Mouse (Mus musculus) kidney, adult 9 months (tissue): ENCODE measurements around the gene Aff1.
A peak's percentile ranks its signal among the peaks of the same experiment; 100 is the strongest.

Experiments used
- DNase-seq: peaks from one replicate; pipeline ENCODE4 v3.0.0; 2022

The Aff1 gene

GRCm38 (mm10) chr5:103752665-103753510 lies 60.7 kb downstream of the Aff1 start:
- DNase-seq = peak; percentile 66

GRCm38 (mm10) chr5:103753511-103754329 lies 61.5 kb downstream of the Aff1 start:
- peak; percentile 89 for DNase-seq

GRCm38 (mm10) chr5:103754330-103755134 lies 62.4 kb downstream of the Aff1 start:
- peak; percentile 74 for DNase-seq

- no peak for DNase-seq
These were observed 62.9 kb downstream of the Aff1 start for GRCm38 (mm10) chr5:103755135-103755487.

GRCm38 (mm10) chr5:103756231-103756714 lies 64.1 kb downstream of the Aff1 start:
- no peak for DNase-seq

- DNase-seq = no peak
These were observed 66.3 kb downstream of the Aff1 start for GRCm38 (mm10) chr5:103758491-103758890.

- DNase-seq = peak; percentile 61
These were observed 67.6 kb downstream of the Aff1 start for GRCm38 (mm10) chr5:103759489-103760424.

GRCm38 (mm10) chr5:103760425-103761131 lies 68.4 kb downstream of the Aff1 start:
- DNase-seq = peak; percentile 81

GRCm38 (mm10) chr5:103761754-103762153 lies 69.6 kb downstream of the Aff1 start:
- no peak for DNase-seq

- no peak for DNase-seq
These were observed 70.7 kb downstream of the Aff1 start for GRCm38 (mm10) chr5:103762850-103763254.

- DNase-seq = no peak
These were observed 73.2 kb downstream of the Aff1 start for GRCm38 (mm10) chr5:103765356-103765755.

GRCm38 (mm10) chr5:103765758-103766431 lies 73.7 kb downstream of the Aff1 start:
- no peak for DNase-seq

GRCm38 (mm10) chr5:103766432-103766815 lies 74.2 kb downstream of the Aff1 start:
- no peak for DNase-seq

GRCm38 (mm10) chr5:103768961-103769360 lies 76.8 kb downstream of the Aff1 start:
- no peak for DNase-seq

GRCm38 (mm10) chr5:103769701-103770100 lies 77.5 kb downstream of the Aff1 start:
- DNase-seq = no peak

GRCm38 (mm10) chr5:103770447-103771222 lies 78.5 kb downstream of the Aff1 start:
- DNase-seq = no peak

- no peak for DNase-seq
These were observed 79.2 kb downstream of the Aff1 start for GRCm38 (mm10) chr5:103771380-103771779.

- no peak for DNase-seq
These were observed 80.1 kb downstream of the Aff1 start for GRCm38 (mm10) chr5:103772252-103772651.

- DNase-seq = peak; percentile 56
These were observed 81.0 kb downstream of the Aff1 start for GRCm38 (mm10) chr5:103773100-103773552.
